Mouse (Mus musculus) skeletal muscle tissue, adult 2 months (tissue): ENCODE measurements around the gene Gm45062.

Experiments used
- DNase-seq: peaks from one replicate; pipeline ENCODE4 v3.0.0-alpha.2; 2012; ENCODE audit warnings: low read depth, low spot score

Gm45062 gene

GRCm38 (mm10) chr6:8474316-8474715 lies 215.1 kb downstream of the Gm45062 start:
- DNase-seq: no peak

- no peak for DNase-seq
These were observed 215.6 kb downstream of the Gm45062 start for GRCm38 (mm10) chr6:8474820-8475219.

DNA sequence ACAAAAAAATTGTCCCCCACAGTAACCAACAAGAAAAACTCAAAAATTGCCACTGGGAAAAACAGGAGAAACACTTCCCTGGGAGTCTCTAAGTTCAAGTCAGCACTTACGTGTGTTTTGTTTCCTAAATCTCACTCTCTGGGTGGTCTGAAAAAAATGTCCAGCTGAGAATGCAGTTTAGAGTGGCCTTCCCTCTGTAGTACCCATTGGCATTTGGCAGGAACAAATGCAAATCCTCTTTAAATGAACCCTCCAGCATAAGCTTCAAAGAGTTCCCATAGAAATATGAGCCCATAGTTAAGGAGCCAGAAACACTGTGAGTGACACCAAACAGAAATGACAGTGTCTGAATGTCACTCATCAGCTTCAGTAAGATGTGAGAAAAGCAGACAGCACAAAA lies 219.9 kb downstream of the Gm45062 start:
- DNase-seq: no peak

- no peak for DNase-seq
These were observed 225.4 kb downstream of the Gm45062 start for GRCm38 (mm10) chr6:8484437-8485275.

GRCm38 (mm10) chr6:8485414-8486175 lies 226.3 kb downstream of the Gm45062 start:
- DNase-seq: peak; percentile 24

GRCm38 (mm10) chr6:8486391-8487043 lies 227.3 kb downstream of the Gm45062 start:
- DNase-seq: no peak

DNA sequence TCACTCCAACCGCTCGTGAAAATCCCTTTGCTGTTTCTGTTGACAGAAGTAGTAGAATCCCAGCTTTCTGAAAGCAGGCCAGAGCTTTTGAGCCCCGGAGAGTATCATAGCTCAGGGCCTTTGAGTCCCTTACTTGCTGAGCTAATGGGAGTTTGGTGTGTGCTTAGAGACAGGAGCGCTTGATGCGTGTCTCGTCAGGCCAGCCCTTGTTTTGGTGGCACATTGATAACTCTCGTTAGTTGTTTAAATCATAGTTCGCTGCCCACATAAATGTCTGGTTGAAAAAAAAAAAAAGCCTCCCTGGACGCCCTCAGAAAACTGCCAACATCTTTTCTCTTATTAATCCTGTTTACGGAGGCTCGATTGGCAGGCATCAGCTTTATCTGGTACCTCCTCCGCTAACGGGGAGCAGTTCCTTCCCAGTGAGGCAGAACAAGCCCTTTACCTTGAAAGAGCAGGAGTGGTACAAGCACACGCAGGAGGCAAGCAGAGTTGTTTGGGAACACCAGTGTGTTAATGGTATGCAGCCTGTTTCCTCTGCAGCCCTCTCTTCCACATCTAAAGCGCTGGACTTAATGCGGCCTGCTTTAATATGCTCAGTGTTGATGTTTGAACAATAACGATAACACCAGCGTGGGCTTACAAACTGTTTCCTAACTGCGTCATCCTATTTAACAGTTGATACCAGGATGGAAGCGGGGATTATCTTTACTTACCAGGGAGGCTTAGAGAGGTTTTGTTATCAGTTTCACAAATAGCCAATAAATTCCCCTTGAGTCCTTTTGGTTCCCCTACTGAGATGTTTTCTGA lies 228.0 kb downstream of the Gm45062 start:
- no peak for DNase-seq

- DNase-seq: no peak
These were observed 229.0 kb downstream of the Gm45062 start for GRCm38 (mm10) chr6:8488249-8488648.

DNA sequence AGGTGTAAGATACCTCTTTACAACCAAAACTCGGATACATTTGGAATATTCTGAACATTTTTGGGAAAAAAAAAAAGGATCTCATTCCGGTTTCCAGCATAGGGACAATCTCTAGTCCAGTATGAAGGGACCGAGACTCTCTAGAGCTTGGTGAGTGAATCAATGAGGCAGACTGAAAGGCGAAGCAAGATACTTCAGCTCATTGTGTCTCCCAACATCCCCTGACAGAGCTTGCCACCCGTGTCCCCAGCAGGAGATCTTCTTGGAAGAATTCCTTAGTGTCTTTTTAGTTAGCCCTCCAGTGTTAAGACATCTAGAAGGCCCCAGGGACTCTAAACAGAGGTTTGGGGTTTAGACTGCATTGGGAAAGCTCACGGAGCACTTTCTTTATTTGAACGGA lies 230.0 kb downstream of the Gm45062 start:
- no peak for DNase-seq

GRCm38 (mm10) chr6:8489938-8490585 lies 230.8 kb downstream of the Gm45062 start:
- DNase-seq: no peak

GRCm38 (mm10) chr6:8492248-8492647 lies 233.0 kb downstream of the Gm45062 start:
- DNase-seq: no peak

DNA sequence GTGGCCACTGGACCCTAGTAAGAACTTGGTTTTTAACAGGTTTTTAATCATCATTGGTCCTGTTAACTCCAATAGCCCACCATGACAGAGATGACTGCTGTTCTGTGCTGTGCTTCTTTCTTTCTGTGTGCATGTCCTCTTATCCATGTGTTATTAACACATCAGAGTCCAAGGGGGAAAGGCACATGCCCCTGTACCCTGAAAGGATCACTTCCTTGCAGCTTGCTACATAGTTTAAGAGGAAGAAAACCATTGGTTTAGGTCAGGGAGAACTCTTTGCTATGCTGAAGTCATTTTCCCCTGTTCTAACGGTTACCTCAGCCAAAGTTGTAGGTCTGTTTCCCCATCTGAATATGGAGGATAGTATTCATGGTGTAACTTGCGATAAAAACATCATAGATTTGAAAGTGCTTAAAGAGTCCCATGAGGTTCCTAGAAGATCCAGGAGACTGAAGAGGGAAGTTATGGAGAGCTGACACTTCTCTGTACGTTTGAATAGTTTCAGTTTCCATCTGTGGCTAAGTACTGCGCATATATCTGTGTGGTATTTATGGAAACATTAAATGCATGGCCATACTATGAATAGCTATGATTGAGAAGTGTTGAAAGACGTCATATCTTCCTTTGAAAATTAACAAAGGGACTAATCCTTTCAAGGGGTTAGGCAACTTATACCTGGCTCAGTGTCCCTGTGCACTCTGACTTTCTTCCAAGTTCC lies 236.0 kb downstream of the Gm45062 start:
- DNase-seq: no peak

GRCm38 (mm10) chr6:8495827-8496222 lies 236.6 kb downstream of the Gm45062 start:
- DNase-seq: no peak

DNA sequence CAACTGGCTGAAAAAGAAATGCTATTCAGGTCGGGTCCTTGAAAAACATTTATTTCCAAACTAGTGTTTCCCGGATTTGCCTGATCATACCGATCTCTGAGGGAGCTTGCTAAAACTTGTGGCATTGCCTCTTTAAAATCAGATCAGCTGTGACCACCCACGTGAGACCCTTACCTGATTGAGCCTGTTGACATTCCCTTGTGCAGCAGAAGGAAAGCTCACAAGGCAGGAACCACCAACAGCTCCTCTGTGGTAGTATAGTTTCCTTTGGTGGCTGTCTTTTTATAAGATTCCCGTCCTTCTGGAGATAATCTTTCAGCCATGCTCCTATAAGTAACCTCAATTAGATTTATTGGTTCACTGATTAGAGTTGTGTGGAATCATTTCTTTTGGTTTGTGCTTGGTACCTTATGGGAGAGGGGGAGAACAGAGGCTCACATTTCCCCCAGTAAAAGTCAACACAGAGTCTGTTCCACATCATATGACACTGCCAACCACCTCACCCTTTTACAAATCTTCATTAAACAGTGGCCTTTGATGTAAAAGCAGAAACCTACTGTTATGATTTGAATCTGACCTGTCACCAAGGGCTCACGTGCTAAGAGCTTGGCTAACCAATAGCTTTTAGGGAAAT lies 238.1 kb downstream of the Gm45062 start:
- no peak for DNase-seq

- DNase-seq: no peak
These were observed 238.6 kb downstream of the Gm45062 start for GRCm38 (mm10) chr6:8497868-8498257.

DNA sequence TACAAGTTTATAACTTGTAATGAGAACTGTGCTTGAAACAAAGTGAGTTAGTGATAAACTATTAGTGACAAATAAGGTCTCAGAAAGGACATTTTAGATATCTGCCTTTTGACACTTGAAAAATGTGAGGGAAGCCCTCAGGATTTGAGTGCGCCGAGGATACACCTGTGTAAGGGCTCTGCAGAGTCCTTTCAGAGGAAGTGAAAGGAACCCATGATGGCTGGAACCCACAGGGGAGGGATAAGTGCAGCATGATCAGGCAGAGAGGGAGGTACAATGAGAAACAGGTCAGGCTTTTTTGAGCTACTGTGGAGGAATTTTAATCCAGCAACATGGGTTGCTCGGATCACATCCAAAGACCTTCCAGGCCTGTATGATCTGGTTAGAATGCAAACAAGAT lies 239.7 kb downstream of the Gm45062 start:
- DNase-seq: no peak

DNA sequence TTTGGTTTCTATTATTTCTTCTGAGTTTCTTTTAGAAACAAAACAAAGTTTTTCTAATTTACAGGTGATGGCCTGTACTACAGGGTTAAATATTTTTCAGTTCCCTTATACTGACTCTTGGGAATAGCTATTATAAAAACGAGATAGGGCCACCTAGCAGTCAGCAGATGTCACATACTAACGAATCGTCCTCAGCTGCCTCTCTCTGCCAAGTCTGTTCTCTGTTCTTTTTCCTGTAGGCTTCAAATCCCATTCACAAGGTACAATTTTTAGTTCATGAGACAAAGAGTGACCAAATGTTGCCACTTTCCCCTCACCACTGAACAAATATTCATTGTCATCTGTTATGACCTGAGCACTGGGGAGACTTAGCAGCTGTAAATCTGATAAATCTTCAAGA lies 244.7 kb downstream of the Gm45062 start:
- no peak for DNase-seq

- DNase-seq: no peak
These were observed 245.4 kb downstream of the Gm45062 start for GRCm38 (mm10) chr6:8504521-8505228.

DNA sequence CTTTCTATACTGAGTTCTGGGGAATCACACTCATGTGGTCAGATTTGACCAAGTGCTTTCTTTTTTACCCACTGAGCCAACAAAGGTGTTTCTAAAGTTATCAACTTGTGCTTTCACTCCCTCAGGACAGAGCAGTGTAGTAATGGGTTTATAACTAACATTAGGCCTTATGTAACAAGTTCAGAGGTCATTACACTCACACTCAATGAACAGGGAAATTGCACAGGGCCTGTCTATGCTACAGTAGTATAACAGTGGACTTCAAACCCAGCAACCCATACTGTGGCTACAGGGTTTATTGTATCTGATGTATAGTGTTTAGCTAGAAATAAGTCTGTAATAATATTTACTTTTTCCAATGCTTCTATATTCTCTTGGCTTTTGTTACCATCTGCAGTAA lies 247.4 kb downstream of the Gm45062 start:
- no peak for DNase-seq
